Mouse (Mus musculus): ENCODE measurements at regions not wholly inside any gene's neighbourhood (a gene's known extent, or its start where the extent isn't known, plus 50 kb on each side); places are given as distances from the start of the nearest gene placed in this dataset.

GRCm38 (mm10) chr12:54396341-54396740, 192.7 kb upstream of the Egln3 start:
- DNase-seq (ENCODE audit: low read depth in 3 of 3, low spot score in 3 of 3) (no peak), ATAC-seq (ENCODE audit: insufficient read depth) (no peak)
- TF ChIP-seq EP300 (IDR thresholded peaks at IDR 0.05; ENCODE audit: low read depth) = no peak
- no peak for TF ChIP-seq CTCF (IDR thresholded peaks at IDR 0.05; ENCODE audit: low read depth)
- no peaks in the 10 kb centered on the region for H3K27me3 ChIP-seq (ENCODE audit: control insufficient read depth, insufficient read depth, low read length)
- H3K4me3 ChIP-seq (ENCODE audit: insufficient read depth in 1 of 2, low read depth in 2 of 2, low read length in 2 of 2) = no peak overlapping the region
- no peak overlapping the region for H3K9ac ChIP-seq (replicated peaks)
- H3K36me3 ChIP-seq (replicated peaks; ENCODE audit: control insufficient read depth, insufficient read depth, low read depth) = no peaks in the 10 kb centered on the region
- H3K27ac ChIP-seq = no peak overlapping the region
- no peaks in the 10 kb centered on the region for H3K4me1 ChIP-seq (replicated peaks; ENCODE audit: control insufficient read depth in 2 of 2, insufficient read depth in 2 of 2, low read length in 1 of 2)
- WGBS (ENCODE audit: insufficient replicate concordance) = 44% methylated on average over 5 of the region's 5 CpGs
- H3K9me3 ChIP-seq (ENCODE audit: control insufficient read depth, low read length) = no peaks in the 10 kb centered on the region
- no peak overlapping the region for H3K4me2 ChIP-seq (ENCODE audit: low read depth)

GRCm38 (mm10) chr12:54385401-54385800, 181.7 kb upstream of the Egln3 start:
- ATAC-seq (ENCODE audit: insufficient read depth) = no peak
- Histone ChIP-seq H3K4me3 (ENCODE audit: insufficient read depth in 1 of 2, low read depth in 2 of 2, low read length in 2 of 2) (no peak overlapping the region), H3K9ac (replicated peaks) (no peak overlapping the region), H3K4me2 (ENCODE audit: low read depth) (no peak overlapping the region), H3K4me1 (replicated peaks; ENCODE audit: control insufficient read depth in 2 of 2, insufficient read depth in 2 of 2, low read length in 1 of 2) (no peaks in the 10 kb centered on the region), H3K27ac (no peak overlapping the region), H3K9me3 (ENCODE audit: control insufficient read depth, low read length) (no peaks in the 10 kb centered on the region), H3K27me3 (ENCODE audit: control insufficient read depth, insufficient read depth, low read length) (no peaks in the 10 kb centered on the region), H3K36me3 (replicated peaks; ENCODE audit: control insufficient read depth, insufficient read depth, low read depth) (no peaks in the 10 kb centered on the region)
- DNase-seq (ENCODE audit: low read depth in 3 of 3, low spot score in 3 of 3) = no peak
- WGBS (ENCODE audit: insufficient replicate concordance) = 51% methylated on average over 4 of the region's 4 CpGs
- no peak for TF ChIP-seq EP300 (IDR thresholded peaks at IDR 0.05; ENCODE audit: low read depth)
- TF ChIP-seq CTCF (IDR thresholded peaks at IDR 0.05; ENCODE audit: low read depth) = no peak

GRCm38 (mm10) chr12:54384116-54384515, 180.5 kb upstream of the Egln3 start:
- H3K4me2 ChIP-seq (ENCODE audit: low read depth) = no peak overlapping the region
- 43% methylated on average over 3 of the region's 3 CpGs for WGBS (ENCODE audit: insufficient replicate concordance)
- H3K36me3 ChIP-seq (replicated peaks; ENCODE audit: control insufficient read depth, insufficient read depth, low read depth) = no peaks in the 10 kb centered on the region
- no peaks in the 10 kb centered on the region for H3K27me3 ChIP-seq (ENCODE audit: control insufficient read depth, insufficient read depth, low read length)
- no peaks in the 10 kb centered on the region for H3K9me3 ChIP-seq (ENCODE audit: control insufficient read depth, low read length)
- H3K4me3 ChIP-seq (ENCODE audit: insufficient read depth in 1 of 2, low read depth in 2 of 2, low read length in 2 of 2) = no peak overlapping the region
- no peak overlapping the region for H3K9ac ChIP-seq (replicated peaks)
- TF ChIP-seq EP300 (IDR thresholded peaks at IDR 0.05; ENCODE audit: low read depth) (no peak), CTCF (IDR thresholded peaks at IDR 0.05; ENCODE audit: low read depth) (no peak)
- no peaks in the 10 kb centered on the region for H3K4me1 ChIP-seq (replicated peaks; ENCODE audit: control insufficient read depth in 2 of 2, insufficient read depth in 2 of 2, low read length in 1 of 2)
- no peak for DNase-seq (ENCODE audit: low read depth in 3 of 3, low spot score in 3 of 3)
- no peak overlapping the region for H3K27ac ChIP-seq
- ATAC-seq (ENCODE audit: insufficient read depth) = no peak

GRCm38 (mm10) chr12:54382965-54383364, 179.3 kb upstream of the Egln3 start:
- H3K9ac ChIP-seq (replicated peaks) = no peak overlapping the region
- no peak for TF ChIP-seq EP300 (IDR thresholded peaks at IDR 0.05; ENCODE audit: low read depth)
- TF ChIP-seq CTCF (IDR thresholded peaks at IDR 0.05; ENCODE audit: low read depth) = no peak
- no peak overlapping the region for H3K4me2 ChIP-seq (ENCODE audit: low read depth)
- ATAC-seq (ENCODE audit: insufficient read depth) = no peak
- no peak overlapping the region for H3K4me3 ChIP-seq (ENCODE audit: insufficient read depth in 1 of 2, low read depth in 2 of 2, low read length in 2 of 2)
- DNase-seq (ENCODE audit: low read depth in 3 of 3, low spot score in 3 of 3) = no peak
- H3K4me1 ChIP-seq (replicated peaks; ENCODE audit: control insufficient read depth in 2 of 2, insufficient read depth in 2 of 2, low read length in 1 of 2) = no peaks in the 10 kb centered on the region
- no peaks in the 10 kb centered on the region for H3K27me3 ChIP-seq (ENCODE audit: control insufficient read depth, insufficient read depth, low read length)
- H3K27ac ChIP-seq = no peak overlapping the region
- no peaks in the 10 kb centered on the region for H3K9me3 ChIP-seq (ENCODE audit: control insufficient read depth, low read length)
- WGBS (ENCODE audit: insufficient replicate concordance) = 89% methylated on average over 2 of the region's 2 CpGs
- H3K36me3 ChIP-seq (replicated peaks; ENCODE audit: control insufficient read depth, insufficient read depth, low read depth) = no peaks in the 10 kb centered on the region

GRCm38 (mm10) chr12:54382061-54382460, 178.4 kb upstream of the Egln3 start:
- WGBS (ENCODE audit: insufficient replicate concordance) = 64% methylated on average over 6 of the region's 6 CpGs
- no peaks in the 10 kb centered on the region for H3K36me3 ChIP-seq (replicated peaks; ENCODE audit: control insufficient read depth, insufficient read depth, low read depth)

More at GRCm38 (mm10) chr12:54382061-54382460, 178.4 kb upstream of the Egln3 start:
- TF ChIP-seq EP300 (IDR thresholded peaks at IDR 0.05; ENCODE audit: low read depth) (no peak), CTCF (IDR thresholded peaks at IDR 0.05; ENCODE audit: low read depth) (no peak)
- no peak overlapping the region for H3K27ac ChIP-seq
- ATAC-seq (ENCODE audit: insufficient read depth) (no peak), DNase-seq (ENCODE audit: low read depth in 3 of 3, low spot score in 3 of 3) (no peak)
- no peak overlapping the region for H3K4me2 ChIP-seq (ENCODE audit: low read depth)
- H3K4me1 ChIP-seq (replicated peaks; ENCODE audit: control insufficient read depth in 2 of 2, insufficient read depth in 2 of 2, low read length in 1 of 2) = no peaks in the 10 kb centered on the region
- H3K9me3 ChIP-seq (ENCODE audit: control insufficient read depth, low read length) = no peaks in the 10 kb centered on the region
- H3K9ac ChIP-seq (replicated peaks) = no peak overlapping the region
- no peaks in the 10 kb centered on the region for H3K27me3 ChIP-seq (ENCODE audit: control insufficient read depth, insufficient read depth, low read length)
- H3K4me3 ChIP-seq (ENCODE audit: insufficient read depth in 1 of 2, low read depth in 2 of 2, low read length in 2 of 2) = no peak overlapping the region
